Mouse (Mus musculus): ENCODE measurements around the gene Glg1. TPM values are rescaled to one million over a fixed set of nuclear protein-coding genes. Genes with fewer than 3 reads are reported as not detected.
A peak's percentile ranks its signal among the peaks of the same experiment; 100 is the strongest.
"Not testable (repeated sequence)": the region's sequence is repeated elsewhere in the genome, so short reads cannot be mapped to it uniquely, and the experiment has no call there.

Gene Glg1
- total and polyA plus RNA-seq, 3 experiments: 13.8 to 32.2 (median 21.6) TPM

- H3K79me2 ChIP-seq (replicated peaks; ENCODE audit: control insufficient read depth, extremely low read depth, insufficient read depth, poor library complexity, severe bottlenecking): peaks cover 15% of the 10 kb centered on the region
- H3K4me1 ChIP-seq (ENCODE audit: control insufficient read depth in 1 of 2, insufficient read depth in 2 of 2); H3K36me3 ChIP-seq (replicated peaks in 1 of 2; ENCODE audit: control insufficient read depth in 1 of 2, insufficient read depth in 1 of 2, low read length in 1 of 2); in situ Hi-C loops (cut with MboI; ENCODE audit: low pct_ligation_motif_present, low pct_unique_long_range_greater_than_20kb, low sequenced_read_pairs); H3K9me3 ChIP-seq (replicated peaks; ENCODE audit: low read length); H3K4me3 ChIP-seq (replicated peaks in 1 of 3; ENCODE audit: low read depth in 2 of 3, low read length in 2 of 3, poor library complexity in 1 of 3); dilution Hi-C loops (cut with MboI; ENCODE audit: extremely low pct_ligation_motif_present, extremely low pct_unique_long_range_greater_than_20kb, low sequenced_read_pairs); H3K9ac ChIP-seq (ENCODE audit: insufficient read depth, low read depth); H3K27ac ChIP-seq (ENCODE audit: insufficient read depth, low read depth); H3K4me2 ChIP-seq (ENCODE audit: insufficient read depth, low read depth, poor library complexity, severe bottlenecking); H3K27me3 ChIP-seq (replicated peaks); DNase-seq (ENCODE audit: extremely low read depth): not testable (repeated sequence)
Measured at GRCm38 (mm10) chr8:111303076-111303803, 44.2 kb upstream of the Glg1 start.

DNA sequence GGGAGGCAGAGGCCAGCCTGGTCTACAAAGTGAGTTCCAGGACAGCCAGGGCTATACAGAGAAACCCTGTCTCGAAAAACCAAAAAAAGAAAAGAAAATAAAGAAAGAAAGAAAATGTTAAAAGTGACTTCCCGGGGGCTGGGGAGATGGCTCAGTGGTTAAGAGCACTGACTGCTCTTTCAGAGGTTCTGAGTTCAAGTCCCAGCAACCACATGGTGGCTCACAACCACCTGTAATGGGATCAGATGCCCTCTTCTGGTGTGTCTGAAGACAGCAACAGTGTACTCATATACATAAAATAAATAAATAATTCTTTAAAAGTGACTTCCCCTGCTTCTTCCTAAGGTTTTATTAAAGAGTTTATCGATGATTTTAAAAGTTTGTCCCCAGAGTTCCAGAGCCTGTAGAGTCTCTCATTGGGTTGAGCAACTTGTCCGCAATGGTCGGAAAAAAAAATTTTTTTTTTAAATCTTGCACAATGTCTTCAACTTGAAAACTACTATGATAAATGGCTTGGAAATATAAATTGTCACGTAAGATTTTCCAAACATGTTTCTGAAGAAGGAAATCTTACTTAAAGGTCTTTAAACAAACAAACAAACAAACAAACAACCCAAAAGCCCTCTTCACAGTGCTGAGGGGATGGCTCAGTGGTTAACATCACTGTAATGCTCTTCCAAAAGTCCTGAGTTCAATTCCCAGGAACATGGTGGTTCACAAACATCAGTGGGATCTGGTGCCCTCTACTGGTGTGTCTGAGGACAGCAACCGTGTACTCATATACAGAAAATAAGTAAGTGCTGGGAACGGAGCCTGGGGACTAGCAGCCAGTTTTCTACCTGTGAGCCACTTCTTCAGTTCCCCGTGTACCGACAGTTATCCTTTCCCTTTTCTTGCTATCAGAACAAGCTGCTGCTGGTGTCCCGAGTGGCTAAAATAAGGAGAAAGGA lies 41.9 kb upstream of the Glg1 start:
- no peak overlapping the region for H3K27ac ChIP-seq (ENCODE audit: insufficient read depth, low read depth)

GRCm38 (mm10) chr8:111299821-111300568 lies 41.0 kb upstream of the Glg1 start, which contains the start of gene Rfwd3:
TSS of gene Rfwd3 (minus strand) at chr8:111300222.
- in situ Hi-C loops (cut with MboI; ENCODE audit: low pct_ligation_motif_present, low pct_unique_long_range_greater_than_20kb, low sequenced_read_pairs): loop anchor here (25.0 kb wide), 1 partner anchor 463 kb away; the partner anchor contains the start of genes Cog4 and Sf3b3
- peak within 1 kb of the TSS; percentile 59 for H3K4me2 ChIP-seq (ENCODE audit: insufficient read depth, low read depth, poor library complexity, severe bottlenecking)
- H3K36me3 ChIP-seq (replicated peaks in 1 of 2; ENCODE audit: control insufficient read depth in 1 of 2, insufficient read depth in 1 of 2, low read length in 1 of 2): peaks cover 16 to 18% of the 10 kb centered on the region in 2 experiments
- no peaks in the 10 kb centered on the region for H3K27me3 ChIP-seq (replicated peaks)
- peak within 1 kb of the TSS; percentile 63 to 93 (median 93) for H3K4me3 ChIP-seq (replicated peaks in 1 of 3; ENCODE audit: low read depth in 2 of 3, low read length in 2 of 3, poor library complexity in 1 of 3)
- peak within 1 kb of the TSS; percentile 95 for H3K9ac ChIP-seq (ENCODE audit: insufficient read depth, low read depth)
- H3K79me2 ChIP-seq (replicated peaks; ENCODE audit: control insufficient read depth, extremely low read depth, insufficient read depth, poor library complexity, severe bottlenecking): peaks cover 43% of the 10 kb centered on the region
- dilution Hi-C loops (cut with MboI; ENCODE audit: extremely low pct_ligation_motif_present, extremely low pct_unique_long_range_greater_than_20kb, low sequenced_read_pairs): no loop called here
- H3K27ac ChIP-seq (ENCODE audit: insufficient read depth, low read depth): peak within 1 kb of the TSS; percentile 85
- DNase-seq (ENCODE audit: extremely low read depth): peak; percentile 98
- no peaks in the 10 kb centered on the region for H3K9me3 ChIP-seq (replicated peaks; ENCODE audit: low read length)
- peaks cover 4 to 18% of the 10 kb centered on the region in 2 experiments; a peak in 3 of 4 replicates for H3K4me1 ChIP-seq (ENCODE audit: control insufficient read depth in 1 of 2, insufficient read depth in 2 of 2)
- TF ChIP-seq HCFC1 (IDR thresholded peaks at IDR 0.05; ENCODE audit: low read depth, low read length): peak; percentile 79
- TF ChIP-seq MXI1 (IDR thresholded peaks at IDR 0.05; ENCODE audit: low read depth, low read length): peak; percentile 54; the same call in 1 of the 2 replicates
- TF ChIP-seq GABPA (IDR thresholded peaks at IDR 0.05; ENCODE audit: insufficient replicate concordance, low read depth, low read length): no peak
- peak; percentile 65 for TF ChIP-seq ELF1 (IDR thresholded peaks at IDR 0.05; ENCODE audit: low read depth, low read length)
- peak; percentile 96 for TF ChIP-seq ZMIZ1 (IDR thresholded peaks at IDR 0.05; ENCODE audit: low read depth, low read length)
- no peak for TF ChIP-seq MAFK (IDR thresholded peaks at IDR 0.05; ENCODE audit: insufficient replicate concordance, low read length)
- TF ChIP-seq CHD2 (IDR thresholded peaks at IDR 0.05; ENCODE audit: low read length): peak; percentile 92
- TF ChIP-seq MAX (IDR thresholded peaks at IDR 0.05; ENCODE audit: low read length): peak; percentile 55; the same call in 1 of the 2 replicates
- 0 out of 2 replicates have a peak, but pooled peaks have one; percentile 21 for TF ChIP-seq EP300 (IDR thresholded peaks at IDR 0.05; ENCODE audit: low read length)
- TF ChIP-seq POLR2A (IDR thresholded peaks at IDR 0.05; ENCODE audit: low read depth, low read length): peak; percentile 91
- no peak for TF ChIP-seq USF2 (conservative IDR thresholded peaks at IDR 0.05; ENCODE audit: low read depth, low read length)
- TF ChIP-seq ZNF384 (IDR thresholded peaks at IDR 0.05; ENCODE audit: low read depth, low read length): peak; percentile 96
- TF ChIP-seq TCF12 (IDR thresholded peaks at IDR 0.05; ENCODE audit: low read depth, low read length): peak; percentile 74; the same call in 1 of the 2 replicates
- TF ChIP-seq SIN3A (IDR thresholded peaks at IDR 0.05; ENCODE audit: low read length): peak; percentile 35
- TF ChIP-seq KAT2A (IDR thresholded peaks at IDR 0.05; ENCODE audit: insufficient replicate concordance, low read length): peak; percentile 74; the same call in 1 of the 2 replicates
- no peak; the same call in 1 of the 2 replicates for TF ChIP-seq RAD21 (IDR thresholded peaks at IDR 0.05; ENCODE audit: low read depth, low read length)
- peak; percentile 71; the same call in 1 of the 2 replicates for TF ChIP-seq POLR2AphosphoS2 (IDR thresholded peaks at IDR 0.05; ENCODE audit: low read depth, low read length)

More for the DNA sequence above, 41.9 kb upstream of the Glg1 start:
- Histone ChIP-seq H3K9me3 (replicated peaks; ENCODE audit: low read length) (no peaks in the 10 kb centered on the region), H3K79me2 (replicated peaks; ENCODE audit: control insufficient read depth, extremely low read depth, insufficient read depth, poor library complexity, severe bottlenecking) (peaks cover 35% of the 10 kb centered on the region), H3K4me1 (ENCODE audit: control insufficient read depth in 1 of 2, insufficient read depth in 2 of 2) (peaks cover 4 to 11% of the 10 kb centered on the region in 2 experiments; a peak in 3 of 4 replicates), H3K36me3 (replicated peaks in 1 of 2; ENCODE audit: control insufficient read depth in 1 of 2, insufficient read depth in 1 of 2, low read length in 1 of 2) (peaks cover 10 to 11% of the 10 kb centered on the region in 2 experiments), H3K9ac (ENCODE audit: insufficient read depth, low read depth) (peak overlapping the region; percentile 45; the same call in 1 of the 2 replicates), H3K27me3 (replicated peaks) (no peaks in the 10 kb centered on the region), H3K4me3 (replicated peaks in 1 of 3; ENCODE audit: low read depth in 2 of 3, low read length in 2 of 3, poor library complexity in 1 of 3) (peak overlapping the region in 2 of 3 experiments; percentile 19 to 93), H3K4me2 (ENCODE audit: insufficient read depth, low read depth, poor library complexity, severe bottlenecking) (peak overlapping the region; percentile 53)
- dilution Hi-C loops (cut with MboI; ENCODE audit: extremely low pct_ligation_motif_present, extremely low pct_unique_long_range_greater_than_20kb, low sequenced_read_pairs) (no loop called here), in situ Hi-C loops (cut with MboI; ENCODE audit: low pct_ligation_motif_present, low pct_unique_long_range_greater_than_20kb, low sequenced_read_pairs) (no loop called here)
- TF ChIP-seq EP300 (IDR thresholded peaks at IDR 0.05; ENCODE audit: low read length): no peak
- TF ChIP-seq SIN3A (IDR thresholded peaks at IDR 0.05; ENCODE audit: low read length): no peak
- peak; percentile 59; the same call in 1 of the 2 replicates for TF ChIP-seq MYC (IDR thresholded peaks at IDR 0.05; ENCODE audit: low read depth, low read length)
- TF ChIP-seq E2F4 (IDR thresholded peaks at IDR 0.05; ENCODE audit: insufficient replicate concordance, low read depth, low read length): no peak
- peak; percentile 64 to 77 for TF ChIP-seq CTCF (conservative IDR thresholded peaks at IDR 0.05 in 1 of 2, IDR thresholded peaks at IDR 0.05 in 1 of 2; ENCODE audit: low read depth in 2 of 2, low read length in 2 of 2)
- no peak for TF ChIP-seq ZMIZ1 (IDR thresholded peaks at IDR 0.05; ENCODE audit: low read depth, low read length)
- DNase-seq (ENCODE audit: extremely low read depth): peak; percentile 41
